Mouse (Mus musculus) ES-Bruce4 (cell line): ENCODE measurements around the gene Hist1h2ad. TPM values are rescaled to one million over a fixed set of nuclear protein-coding genes. Genes with fewer than 3 reads are reported as not detected.
"Not testable (repeated sequence)": the region's sequence is repeated elsewhere in the genome, so short reads cannot be mapped to it uniquely, and the experiment has no call there.

Experiments
- H3K27ac ChIP-seq: 2 replicates; pipeline ENCODE4 v1.5.1; 2012; ENCODE audit warnings: low read length, inconsistent platforms; ENCODE audit not compliant: insufficient read depth
- H3K27me3 ChIP-seq: 2 replicates; pipeline ENCODE4 v1.6.1; 2012; ENCODE audit warnings: mild to moderate bottlenecking, low read length, inconsistent platforms; ENCODE audit not compliant: control insufficient read depth, poor library complexity, insufficient read depth, severe bottlenecking
- H3K36me3 ChIP-seq: 2 replicates; pipeline ENCODE4 v1.6.1; 2012; ENCODE audit warnings: inconsistent platforms, mild to moderate bottlenecking, low read length, moderate library complexity; ENCODE audit not compliant: control insufficient read depth, poor library complexity, insufficient read depth, severe bottlenecking
- H3K4me1 ChIP-seq: one replicate; pipeline ENCODE4 v1.8.1; 2011; ENCODE audit warnings: low read length; ENCODE audit not compliant: control insufficient read depth, insufficient read depth
- H3K4me3 ChIP-seq: 2 replicates; pipeline ENCODE4 v1.5.1; 2011; ENCODE audit warnings: low read depth, mild to moderate bottlenecking, low read length
- H3K9ac ChIP-seq: 2 replicates; pipeline ENCODE4 v1.6.1; 2012; ENCODE audit warnings: low read depth, mild to moderate bottlenecking, inconsistent platforms; ENCODE audit not compliant: poor library complexity, severe bottlenecking
- H3K9me3 ChIP-seq: replicated peaks from 2 replicates; pipeline ENCODE4 v1.6.1; 2012; ENCODE audit warnings: mild to moderate bottlenecking, low read length, inconsistent platforms; ENCODE audit not compliant: control insufficient read depth, poor library complexity, insufficient read depth, severe bottlenecking
- CTCF ChIP-seq: IDR thresholded peaks from one replicate; pipeline ENCODE4 v1.8.1; 2011; ENCODE audit warnings: low read depth, low read length
- EP300 ChIP-seq: IDR thresholded peaks from 2 replicates; pipeline ENCODE4 v1.6.1; 2011; ENCODE audit warnings: low read depth, low read length; ENCODE audit not compliant: insufficient read depth
- POLR2A ChIP-seq: IDR thresholded peaks from one replicate; pipeline ENCODE4 v1.8.1; 2011; ENCODE audit warnings: low read length; ENCODE audit not compliant: insufficient read depth
- polyA plus RNA-seq: library from polyadenylated mRNA; stranded (reverse); fragments of >200 nt; gene quantifications from 2 replicates; pipeline ENCODE4 v1.2.4, GENCODE M21; 2011; ENCODE audit warnings: low read depth; ENCODE audit not compliant: missing spikeins, insufficient read depth, insufficient read length

Gene Hist1h2ad
- polyA plus RNA-seq = 2.0 TPM in 1 of 2 replicates, not detected in the other

- H3K9ac ChIP-seq = peak within 1 kb of the TSS; percentile 96
- not testable (repeated sequence) for H3K4me1 ChIP-seq, H3K9me3 ChIP-seq, H3K36me3 ChIP-seq, H3K27me3 ChIP-seq
- H3K27ac ChIP-seq = peak within 1 kb of the TSS; percentile 97
- peak within 1 kb of the TSS; percentile 72 for H3K4me3 ChIP-seq
Observed at GRCm38 (mm10) chr13:23573898-23574524, at the start of gene Hist1h2ad, which contains the start of gene Hist1h2bf. TSS of gene Hist1h2ad (plus strand) at chr13:23574381. TSS of gene Hist1h2bf (minus strand) at chr13:23574196.

GRCm38 (mm10) chr13:23524654-23525053 lies 49.5 kb upstream of the Hist1h2ad start:
- Histone ChIP-seq H3K9ac (no peak overlapping the region), H3K4me3 (no peak overlapping the region), H3K36me3 (no peaks in the 10 kb centered on the region), H3K9me3 (no peaks in the 10 kb centered on the region), H3K27ac (no peak overlapping the region), H3K4me1 (no peaks in the 10 kb centered on the region), H3K27me3 (no peaks in the 10 kb centered on the region)
- TF ChIP-seq CTCF = peak; percentile 72
- TF ChIP-seq EP300 = no peak

GRCm38 (mm10) chr13:23525901-23526300 lies 48.3 kb upstream of the Hist1h2ad start:
- Histone ChIP-seq H3K27ac (no peak overlapping the region; the same call in 1 of the 2 replicates), H3K36me3 (no peaks in the 10 kb centered on the region), H3K4me1 (no peaks in the 10 kb centered on the region), H3K9me3 (no peaks in the 10 kb centered on the region), H3K4me3 (peak overlapping the region; percentile 88), H3K27me3 (no peaks in the 10 kb centered on the region), H3K9ac (peak overlapping the region; percentile 90)
- TF ChIP-seq EP300 (no peak), CTCF (no peak), POLR2A (no peak)

GRCm38 (mm10) chr13:23526312-23526711 lies 47.9 kb upstream of the Hist1h2ad start:
- Histone ChIP-seq H3K27ac (no peak overlapping the region), H3K9ac (peak overlapping the region; percentile 90)

GRCm38 (mm10) chr13:23529005-23529404 lies 45.2 kb upstream of the Hist1h2ad start:
- TF ChIP-seq CTCF = no peak
- TF ChIP-seq EP300 = no peak
- no peak for TF ChIP-seq POLR2A
- Histone ChIP-seq H3K4me3 (no peak overlapping the region), H3K4me1 (no peaks in the 10 kb centered on the region), H3K36me3 (no peaks in the 10 kb centered on the region), H3K27ac (no peak overlapping the region), H3K9ac (no peak overlapping the region), H3K27me3 (no peaks in the 10 kb centered on the region), H3K9me3 (no peaks in the 10 kb centered on the region)

More at GRCm38 (mm10) chr13:23526312-23526711, 47.9 kb upstream of the Hist1h2ad start:
- no peak for TF ChIP-seq POLR2A
- 0 out of 2 replicates have a peak, but pooled peaks have one; percentile 8 for TF ChIP-seq EP300
- Histone ChIP-seq H3K4me3 (peak overlapping the region; percentile 88), H3K9me3 (no peaks in the 10 kb centered on the region), H3K4me1 (no peaks in the 10 kb centered on the region), H3K27me3 (no peaks in the 10 kb centered on the region), H3K36me3 (no peaks in the 10 kb centered on the region)

GRCm38 (mm10) chr13:23529480-23530165 lies 44.6 kb upstream of the Hist1h2ad start:
- H3K36me3 ChIP-seq = no peaks in the 10 kb centered on the region
- peak overlapping the region; percentile 81; the same call in 1 of the 2 replicates for H3K9ac ChIP-seq
- no peaks in the 10 kb centered on the region for H3K27me3 ChIP-seq
- H3K4me1 ChIP-seq = no peaks in the 10 kb centered on the region
- H3K9me3 ChIP-seq = no peaks in the 10 kb centered on the region
- no peak for TF ChIP-seq EP300
- no peak for TF ChIP-seq CTCF
- TF ChIP-seq POLR2A = no peak
- 0 out of 2 replicates have a peak overlapping the region, but pooled peaks have one; percentile 30 for H3K4me3 ChIP-seq
- no peak overlapping the region for H3K27ac ChIP-seq
